Mouse (Mus musculus): ENCODE results near the gene Mfap3. TPM values are rescaled to one million over a fixed set of nuclear protein-coding genes. Genes with fewer than 3 reads are reported as not detected.
A peak's percentile ranks its signal among the peaks of the same experiment; 100 is the strongest.
"Not testable (repeated sequence)": the region's sequence is repeated elsewhere in the genome, so short reads cannot be mapped to it uniquely, and the experiment has no call there.

Mfap3 gene
- total RNA-seq, 2 experiments from 2014 or later, result 29.5 to 36.4 TPM

- DNase-seq (ENCODE audit: extremely low spot score in 1 of 2, low spot score in 1 of 2), result no peak
These were observed 7.4 kb downstream of the Mfap3 start for GRCm38 (mm10) chr11:57525900-57526299.

GRCm38 (mm10) chr11:57527506-57527905, 9.0 kb downstream of the Mfap3 start:
- DNase-seq (ENCODE audit: extremely low spot score in 1 of 2, low spot score in 1 of 2), result no peak

GRCm38 (mm10) chr11:57529111-57529510, 10.6 kb downstream of the Mfap3 start:
- no peak for DNase-seq (ENCODE audit: extremely low spot score in 1 of 2, low spot score in 1 of 2)

GRCm38 (mm10) chr11:57531300-57531950, 13.0 kb downstream of the Mfap3 start:
- DNase-seq (ENCODE audit: extremely low spot score in 1 of 2, low spot score in 1 of 2), result no peak

GRCm38 (mm10) chr11:57532306-57532705, 13.8 kb downstream of the Mfap3 start:
- no peak for DNase-seq (ENCODE audit: extremely low spot score in 1 of 2, low spot score in 1 of 2)

GRCm38 (mm10) chr11:57535912-57536311, 17.4 kb downstream of the Mfap3 start:
- DNase-seq (ENCODE audit: extremely low spot score in 1 of 2, low spot score in 1 of 2), result no peak

- no peak for DNase-seq (ENCODE audit: extremely low spot score in 1 of 2, low spot score in 1 of 2)
These were observed 21.5 kb downstream of the Mfap3 start for GRCm38 (mm10) chr11:57539841-57540418.

GRCm38 (mm10) chr11:57540681-57541080, 22.2 kb downstream of the Mfap3 start:
- no peak for DNase-seq (ENCODE audit: extremely low spot score in 1 of 2, low spot score in 1 of 2)

- DNase-seq (ENCODE audit: extremely low spot score in 1 of 2, low spot score in 1 of 2), result peak; percentile 84 to 97
These were observed 30.4 kb downstream of the Mfap3 start for GRCm38 (mm10) chr11:57548618-57549550.

GRCm38 (mm10) chr11:57550230-57550629, 31.8 kb downstream of the Mfap3 start:
- no peak for DNase-seq (ENCODE audit: extremely low spot score in 1 of 2, low spot score in 1 of 2)

- DNase-seq (ENCODE audit: extremely low spot score in 1 of 2, low spot score in 1 of 2), result no peak
These were observed 32.6 kb downstream of the Mfap3 start for GRCm38 (mm10) chr11:57551016-57551415.

GRCm38 (mm10) chr11:57553015-57553780, 34.7 kb downstream of the Mfap3 start:
- DNase-seq (ENCODE audit: extremely low spot score in 1 of 2, low spot score in 1 of 2), result no peak

- not testable (repeated sequence) for DNase-seq (ENCODE audit: extremely low spot score in 1 of 2, low spot score in 1 of 2)
These were observed 39.5 kb downstream of the Mfap3 start for GRCm38 (mm10) chr11:57557936-57558335.

- DNase-seq (ENCODE audit: extremely low spot score in 1 of 2, low spot score in 1 of 2), result no peak
These were observed 46.1 kb downstream of the Mfap3 start for GRCm38 (mm10) chr11:57564564-57564963.

GRCm38 (mm10) chr11:57566091-57567035, 47.9 kb downstream of the Mfap3 start:
- DNase-seq (ENCODE audit: extremely low spot score in 1 of 2, low spot score in 1 of 2), result no peak

- DNase-seq (ENCODE audit: extremely low spot score in 1 of 2, low spot score in 1 of 2), result no peak
These were observed 50.6 kb downstream of the Mfap3 start for GRCm38 (mm10) chr11:57568950-57569490.

- no peak for DNase-seq (ENCODE audit: extremely low spot score in 1 of 2, low spot score in 1 of 2)
These were observed 52.6 kb downstream of the Mfap3 start for GRCm38 (mm10) chr11:57571035-57571434.

- no peak for DNase-seq (ENCODE audit: extremely low spot score in 1 of 2, low spot score in 1 of 2)
These were observed 55.3 kb downstream of the Mfap3 start for GRCm38 (mm10) chr11:57573686-57574274.
